Mouse (Mus musculus): ENCODE data around the gene Ttc24. TPM values are rescaled to one million over a fixed set of nuclear protein-coding genes. Genes with fewer than 3 reads are reported as not detected.
A peak's percentile ranks its signal among the peaks of the same experiment; 100 is the strongest.

Ttc24 gene
- total and polyA plus RNA-seq, 3 experiments = not detected

GRCm38 (mm10) chr3:88081345-88082223 is 3.5 kb upstream of the Ttc24 start, which contains the start of gene Iqgap3:
Iqgap3 (plus strand) TSS chr3:88081971.
- no peaks in the 10 kb centered on the region for H3K79me2 ChIP-seq (replicated peaks; ENCODE audit: control insufficient read depth, insufficient read depth, low read length)
- peak; percentile 87 to 91 for DNase-seq
- H3K9ac ChIP-seq (ENCODE audit: low read depth, low read length) = peak within 1 kb of the TSS; percentile 33; the same call in 1 of the 2 replicates
- H3K36me3 ChIP-seq (ENCODE audit: control insufficient read depth, insufficient read depth, low read length) = no peaks in the 10 kb centered on the region
- TF ChIP-seq CTCF (IDR thresholded peaks at IDR 0.05) (peak; percentile 47), POLR2A (IDR thresholded peaks at IDR 0.05; ENCODE audit: insufficient read depth, low read depth, low read length) (no peak)
- no peaks in the 10 kb centered on the region for H3K27me3 ChIP-seq (ENCODE audit: control insufficient read depth, insufficient read depth, low read length)
- peak within 1 kb of the TSS; percentile 40 for H3K27ac ChIP-seq
- H3K4me1 ChIP-seq (ENCODE audit: control insufficient read depth, insufficient read depth, low read length) = peaks cover 1% of the 10 kb centered on the region; the same call in 1 of the 2 replicates
- intact Hi-C loops (cut with DNase I) = loop anchor here (2.0 kb wide), 1 partner anchor 39 kb away; the partner anchor contains the start of gene Gpatch4
- H3K4me3 ChIP-seq = peak within 1 kb of the TSS; percentile 38
- 19% methylated on average over 33 of the region's 33 CpGs for WGBS

GRCm38 (mm10) chr3:88077441-88077840 is 663 bp downstream of the Ttc24 start:
- no peak for TF ChIP-seq POLR2A (IDR thresholded peaks at IDR 0.05; ENCODE audit: insufficient read depth, low read depth, low read length)
- no peak for TF ChIP-seq EP300 (IDR thresholded peaks at IDR 0.05; ENCODE audit: insufficient read depth, low read depth, low read length)
- no peak for TF ChIP-seq CTCF (IDR thresholded peaks at IDR 0.05)
- H3K9ac ChIP-seq (ENCODE audit: low read depth, low read length) = no peak overlapping the region
- 42% methylated on average over 8 of the region's 8 CpGs for WGBS
- H3K27me3 ChIP-seq (ENCODE audit: control insufficient read depth, insufficient read depth, low read length) = no peaks in the 10 kb centered on the region
- intact Hi-C loops (cut with DNase I) = no loop called here
- no peaks in the 10 kb centered on the region for H3K36me3 ChIP-seq (ENCODE audit: control insufficient read depth, insufficient read depth, low read length)
- no peak for DNase-seq
- no peak overlapping the region for H3K4me3 ChIP-seq
- H3K27ac ChIP-seq = no peak overlapping the region
- peaks cover 1% of the 10 kb centered on the region; the same call in 1 of the 2 replicates for H3K4me1 ChIP-seq (ENCODE audit: control insufficient read depth, insufficient read depth, low read length)
- no peaks in the 10 kb centered on the region for H3K79me2 ChIP-seq (replicated peaks; ENCODE audit: control insufficient read depth, insufficient read depth, low read length)

- Histone ChIP-seq H3K27me3 (ENCODE audit: control insufficient read depth, insufficient read depth, low read length) (no peaks in the 10 kb centered on the region), H3K9ac (ENCODE audit: low read depth, low read length) (no peak overlapping the region)
- TF ChIP-seq EP300 (IDR thresholded peaks at IDR 0.05; ENCODE audit: insufficient read depth, low read depth, low read length) (no peak), POLR2A (IDR thresholded peaks at IDR 0.05; ENCODE audit: insufficient read depth, low read depth, low read length) (no peak), CTCF (IDR thresholded peaks at IDR 0.05) (no peak)
Measured at GRCm38 (mm10) chr3:88074766-88075165, 3.3 kb downstream of the Ttc24 start.

GRCm38 (mm10) chr3:88074351-88074750 is 3.8 kb downstream of the Ttc24 start:
- H3K27me3 ChIP-seq (ENCODE audit: control insufficient read depth, insufficient read depth, low read length) = no peaks in the 10 kb centered on the region
- H3K4me3 ChIP-seq = no peak overlapping the region
- H3K79me2 ChIP-seq (replicated peaks; ENCODE audit: control insufficient read depth, insufficient read depth, low read length) = no peaks in the 10 kb centered on the region
- intact Hi-C loops (cut with DNase I) = loop anchor here (5.0 kb wide), 1 partner anchor 47 kb away; the partner anchor contains the start of gene Hapln2
- no peaks in the 10 kb centered on the region for H3K36me3 ChIP-seq (ENCODE audit: control insufficient read depth, insufficient read depth, low read length)
- H3K9ac ChIP-seq (ENCODE audit: low read depth, low read length) = no peak overlapping the region
- no peaks in the 10 kb centered on the region for H3K4me1 ChIP-seq (ENCODE audit: control insufficient read depth, insufficient read depth, low read length)
- DNase-seq = no peak
- 65% methylated on average over 2 of the region's 2 CpGs for WGBS
- TF ChIP-seq CTCF (IDR thresholded peaks at IDR 0.05) = no peak
- TF ChIP-seq POLR2A (IDR thresholded peaks at IDR 0.05; ENCODE audit: insufficient read depth, low read depth, low read length) = no peak
- TF ChIP-seq EP300 (IDR thresholded peaks at IDR 0.05; ENCODE audit: insufficient read depth, low read depth, low read length) = no peak
- H3K27ac ChIP-seq = no peak overlapping the region

More at GRCm38 (mm10) chr3:88074766-88075165, 3.3 kb downstream of the Ttc24 start:
- no peak for DNase-seq
- Histone ChIP-seq H3K36me3 (ENCODE audit: control insufficient read depth, insufficient read depth, low read length) (no peaks in the 10 kb centered on the region), H3K4me3 (no peak overlapping the region), H3K79me2 (replicated peaks; ENCODE audit: control insufficient read depth, insufficient read depth, low read length) (no peaks in the 10 kb centered on the region), H3K4me1 (ENCODE audit: control insufficient read depth, insufficient read depth, low read length) (no peaks in the 10 kb centered on the region), H3K27ac (no peak overlapping the region)
- intact Hi-C loops (cut with DNase I) = loop anchor here (5.0 kb wide), 1 partner anchor 47 kb away; the partner anchor contains the start of gene Hapln2
- WGBS = 82% methylated on average over 8 of the region's 8 CpGs

GRCm38 (mm10) chr3:88073631-88074030 is 4.5 kb downstream of the Ttc24 start:
- DNase-seq = no peak
- Histone ChIP-seq H3K4me1 (ENCODE audit: control insufficient read depth, insufficient read depth, low read length) (no peaks in the 10 kb centered on the region), H3K27ac (no peak overlapping the region), H3K27me3 (ENCODE audit: control insufficient read depth, insufficient read depth, low read length) (no peaks in the 10 kb centered on the region), H3K36me3 (ENCODE audit: control insufficient read depth, insufficient read depth, low read length) (no peaks in the 10 kb centered on the region), H3K9ac (ENCODE audit: low read depth, low read length) (no peak overlapping the region), H3K4me3 (no peak overlapping the region), H3K79me2 (replicated peaks; ENCODE audit: control insufficient read depth, insufficient read depth, low read length) (no peaks in the 10 kb centered on the region)
- intact Hi-C loops (cut with DNase I) = loop anchor here (5.0 kb wide), 1 partner anchor 46 kb away; the partner anchor contains the start of gene Hapln2
- WGBS = 50% methylated on average over 2 of the region's 2 CpGs
- no peak for TF ChIP-seq POLR2A (IDR thresholded peaks at IDR 0.05; ENCODE audit: insufficient read depth, low read depth, low read length)
- no peak for TF ChIP-seq CTCF (IDR thresholded peaks at IDR 0.05)
- no peak for TF ChIP-seq EP300 (IDR thresholded peaks at IDR 0.05; ENCODE audit: insufficient read depth, low read depth, low read length)

GRCm38 (mm10) chr3:88071783-88072182 is 6.3 kb downstream of the Ttc24 start:
- H3K27me3 ChIP-seq (ENCODE audit: control insufficient read depth, insufficient read depth, low read length) = no peaks in the 10 kb centered on the region
- H3K4me1 ChIP-seq (ENCODE audit: control insufficient read depth, insufficient read depth, low read length) = no peaks in the 10 kb centered on the region
- H3K79me2 ChIP-seq (replicated peaks; ENCODE audit: control insufficient read depth, insufficient read depth, low read length) = no peaks in the 10 kb centered on the region
- WGBS = 3% methylated on average over 5 of the region's 5 CpGs
- no peak overlapping the region for H3K27ac ChIP-seq
- H3K9ac ChIP-seq (ENCODE audit: low read depth, low read length) = no peak overlapping the region
- peak; percentile 81 to 90 for DNase-seq
- no peaks in the 10 kb centered on the region for H3K36me3 ChIP-seq (ENCODE audit: control insufficient read depth, insufficient read depth, low read length)
- H3K4me3 ChIP-seq = no peak overlapping the region
- peak; percentile 94 for TF ChIP-seq CTCF (IDR thresholded peaks at IDR 0.05)
- peak; percentile 89 for TF ChIP-seq EP300 (IDR thresholded peaks at IDR 0.05; ENCODE audit: insufficient read depth, low read depth, low read length)
- no peak for TF ChIP-seq POLR2A (IDR thresholded peaks at IDR 0.05; ENCODE audit: insufficient read depth, low read depth, low read length)
- intact Hi-C loops (cut with DNase I) = loop anchor here (1.0 to 5.0 kb wide), 4 partner anchors 44 to 137 kb away; partner anchors contain the start of gene Hapln2

Data from heart, adult 2 months (tissue).